Mouse (Mus musculus) ES-E14 (cell line): Measurements from ENCODE around the gene Ilf2.

Source experiments
- MAFK ChIP-seq: IDR thresholded peaks from 2 replicates; pipeline ENCODE4 v1.6.1; 2014; ENCODE audit warnings: mild to moderate bottlenecking, low read depth, low read length, inconsistent platforms; ENCODE audit not compliant: insufficient read depth
- ZC3H11A ChIP-seq: IDR thresholded peaks from 2 replicates; pipeline ENCODE4 v1.6.1; 2012; ENCODE audit warnings: low read depth, mild to moderate bottlenecking, inconsistent platforms, low read length, borderline replicate concordance

DNA sequence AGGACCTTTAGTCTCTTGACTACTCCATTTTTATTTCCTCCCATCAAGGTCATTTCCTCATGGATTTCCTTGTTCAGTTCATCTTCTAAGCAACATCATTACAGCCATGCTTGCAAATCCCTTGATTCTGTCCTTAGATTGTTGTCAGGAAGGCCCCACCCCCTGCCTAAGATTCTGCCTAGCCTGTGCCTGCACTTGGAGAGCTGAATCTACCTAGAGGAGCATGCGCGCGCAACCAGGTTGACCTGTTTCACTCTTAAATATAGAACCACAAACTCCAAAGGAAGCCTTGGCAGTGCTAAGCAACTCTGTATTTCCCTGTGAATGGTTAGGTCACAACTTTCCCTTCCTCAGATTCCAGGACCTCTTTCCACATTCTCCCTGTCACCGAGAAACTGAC is 41.8 kb downstream of the Ilf2 start:
- TF ChIP-seq MAFK (no peak), ZC3H11A (no peak)
